Mouse (Mus musculus): ENCODE results near the gene Fyb2.
A peak's percentile ranks its signal among the peaks of the same experiment; 100 is the strongest.
"Not testable (repeated sequence)": the region's sequence is repeated elsewhere in the genome, so short reads cannot be mapped to it uniquely, and the experiment has no call there.

Fyb2 gene

GRCm38 (mm10) chr4:104939535-104939934 is 26.3 kb downstream of the Fyb2 start:
- DNase-seq (ENCODE audit: low spot score in 2 of 2) = no peak

GRCm38 (mm10) chr4:104941895-104942294 is 28.6 kb downstream of the Fyb2 start:
- no peak for DNase-seq (ENCODE audit: low spot score in 2 of 2)

DNA sequence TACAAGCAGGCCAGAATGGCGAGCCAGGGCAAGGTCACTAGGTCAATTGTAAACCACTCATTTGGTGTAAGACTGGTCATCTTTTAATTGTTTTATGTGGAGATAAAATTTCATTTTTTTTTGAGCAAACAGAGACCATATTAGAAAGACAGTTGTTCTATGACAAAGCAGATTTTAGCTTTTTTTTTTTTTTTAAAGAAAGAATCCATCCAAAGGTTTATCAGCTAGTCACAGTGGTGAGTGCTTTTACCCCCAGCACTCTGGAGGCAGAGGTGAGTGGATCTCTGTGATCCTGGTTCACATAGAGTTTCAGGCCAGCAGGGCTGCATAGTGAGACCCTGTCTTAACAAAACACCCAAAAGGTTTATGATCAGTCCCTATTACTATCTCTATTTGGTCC is 31.2 kb downstream of the Fyb2 start:
- no peak for DNase-seq (ENCODE audit: low spot score in 2 of 2)

DNA sequence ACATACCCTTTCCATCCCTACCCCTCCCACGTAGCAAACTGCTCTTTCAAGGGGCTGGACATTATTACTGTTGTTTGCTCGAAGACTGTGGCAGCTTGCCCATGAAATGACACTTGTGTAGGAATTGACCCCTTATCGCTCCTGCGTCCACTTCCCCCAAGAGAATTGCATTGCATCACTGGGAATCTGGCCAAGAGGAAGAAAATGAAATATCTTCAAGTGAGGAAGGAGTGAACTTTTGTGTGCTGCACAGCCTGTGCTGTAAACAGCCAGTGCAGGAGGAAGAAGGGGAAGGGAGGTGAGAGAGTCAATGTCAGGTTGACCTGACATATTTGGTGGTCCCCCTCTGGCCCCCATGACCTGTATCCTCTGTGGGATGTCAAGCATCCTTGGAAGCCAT is 35.6 kb downstream of the Fyb2 start:
- peak; percentile 9 to 13 for DNase-seq (ENCODE audit: low spot score in 2 of 2)

DNA sequence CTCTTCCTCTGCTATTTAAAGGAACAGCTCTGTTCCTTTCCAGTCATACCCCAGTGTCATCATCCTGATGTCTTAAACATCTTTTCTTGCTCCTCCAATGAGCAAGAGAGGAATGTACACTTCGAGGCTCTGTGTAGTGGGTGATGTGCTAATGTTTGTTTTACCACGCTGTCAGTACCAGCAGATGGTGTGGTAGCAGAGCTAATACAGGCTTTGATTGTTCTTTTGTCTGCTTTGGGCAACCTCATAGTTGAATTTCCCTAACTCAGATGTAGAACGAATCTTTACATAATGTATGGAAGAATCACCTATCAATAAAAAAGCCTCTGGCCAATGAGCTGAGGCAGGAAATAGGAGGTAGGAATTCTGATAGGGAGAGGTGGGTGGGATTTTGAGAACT is 36.0 kb downstream of the Fyb2 start:
- no peak for DNase-seq (ENCODE audit: low spot score in 2 of 2)

- DNase-seq (ENCODE audit: low spot score in 2 of 2) = peak; percentile 7 to 10
Observed at GRCm38 (mm10) chr4:104951280-104951878, 38.1 kb downstream of the Fyb2 start.

DNA sequence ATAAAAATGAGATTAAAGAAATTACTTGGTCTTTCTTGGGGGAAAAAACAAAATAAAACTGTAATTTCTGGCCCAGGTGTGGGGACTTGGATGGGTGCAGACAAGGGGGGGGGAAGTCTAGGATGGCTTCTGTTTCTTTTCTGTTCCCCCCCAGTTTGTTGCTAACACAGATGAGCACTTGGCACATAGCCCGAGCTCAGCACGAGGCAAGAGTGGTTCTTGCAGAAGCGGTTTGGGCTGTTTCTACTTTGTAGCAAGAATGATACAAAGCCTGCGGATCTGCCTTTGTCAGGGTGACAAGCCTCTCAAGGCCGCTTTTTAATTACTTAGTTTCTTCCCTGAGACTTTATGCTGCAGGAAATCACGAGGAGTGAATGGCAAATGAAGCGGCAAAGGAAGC is 43.4 kb downstream of the Fyb2 start:
- DNase-seq (ENCODE audit: low spot score in 2 of 2) = no peak

DNA sequence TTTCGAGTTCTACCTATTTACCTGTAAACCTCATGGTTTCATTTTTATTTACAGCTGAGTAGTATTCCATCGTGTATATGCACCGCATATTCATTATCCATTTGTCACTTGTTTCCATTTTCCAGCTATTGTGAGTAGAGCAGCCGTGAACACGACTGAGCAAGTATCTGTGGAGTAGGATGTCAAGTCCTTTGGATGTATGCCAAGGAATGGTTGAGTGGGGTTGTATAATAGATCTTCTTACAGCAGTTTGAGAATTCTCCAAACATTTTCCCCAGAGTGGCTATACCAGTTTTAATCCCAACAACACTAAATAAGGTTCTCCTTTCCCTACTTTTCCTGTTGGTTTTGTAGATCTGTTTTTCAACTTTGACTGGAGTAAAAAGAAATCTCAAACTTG is 48.2 kb downstream of the Fyb2 start:
- DNase-seq (ENCODE audit: low spot score in 2 of 2) = no peak

DNA sequence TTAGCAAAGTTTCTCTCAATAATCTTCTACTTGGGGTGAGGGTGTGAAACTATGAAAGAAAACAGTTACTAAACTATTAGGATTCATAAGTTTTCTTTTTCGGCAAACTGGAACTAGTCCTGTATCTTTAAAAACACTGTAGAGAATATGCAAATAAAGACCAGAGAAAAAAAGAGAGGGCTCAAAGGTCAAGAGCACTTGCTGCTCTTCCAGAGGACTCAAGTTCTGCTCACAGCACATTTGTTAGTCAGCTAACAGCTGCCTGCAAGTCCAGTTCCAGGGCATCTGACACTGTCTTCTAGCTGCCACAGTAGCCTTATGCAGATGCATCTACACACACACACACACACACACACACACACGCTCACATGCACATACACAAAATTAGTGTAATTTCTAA is 59.4 kb downstream of the Fyb2 start:
- no peak for DNase-seq (ENCODE audit: low spot score in 2 of 2)

GRCm38 (mm10) chr4:104975162-104975830 is 62.0 kb downstream of the Fyb2 start:
- no peak for DNase-seq (ENCODE audit: low spot score in 2 of 2)

GRCm38 (mm10) chr4:104985960-104986632 is 72.8 kb downstream of the Fyb2 start:
- no peak for DNase-seq (ENCODE audit: low spot score in 2 of 2)

GRCm38 (mm10) chr4:104987631-104988030 is 74.4 kb downstream of the Fyb2 start:
- DNase-seq (ENCODE audit: low spot score in 2 of 2) = no peak

DNA sequence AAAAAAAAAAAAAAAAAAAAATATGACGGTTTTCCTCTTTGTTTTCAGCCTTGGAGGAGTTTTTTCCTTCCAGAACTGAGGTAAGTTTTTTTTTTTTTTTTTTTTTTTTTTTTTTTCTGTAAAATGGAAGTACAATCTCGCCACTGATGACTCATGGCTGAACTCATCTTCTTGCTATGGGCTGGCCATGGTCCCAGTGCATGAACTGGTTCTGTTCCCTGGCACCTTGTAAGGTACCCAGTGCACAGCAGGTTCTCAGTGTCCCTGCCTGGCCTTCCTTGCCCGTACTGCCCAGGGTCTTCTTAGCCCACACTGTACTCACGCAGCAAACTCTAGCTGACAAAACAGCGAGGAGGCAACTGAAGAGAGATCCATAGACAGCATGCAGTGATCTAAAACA is 74.8 kb downstream of the Fyb2 start:
- DNase-seq (ENCODE audit: low spot score in 2 of 2) = no peak

- DNase-seq (ENCODE audit: low spot score in 2 of 2) = no peak
Observed at GRCm38 (mm10) chr4:104988709-104989108, 75.5 kb downstream of the Fyb2 start.

GRCm38 (mm10) chr4:104990016-104990415 is 76.8 kb downstream of the Fyb2 start:
- peak; percentile 6 to 9 for DNase-seq (ENCODE audit: low spot score in 2 of 2)

DNA sequence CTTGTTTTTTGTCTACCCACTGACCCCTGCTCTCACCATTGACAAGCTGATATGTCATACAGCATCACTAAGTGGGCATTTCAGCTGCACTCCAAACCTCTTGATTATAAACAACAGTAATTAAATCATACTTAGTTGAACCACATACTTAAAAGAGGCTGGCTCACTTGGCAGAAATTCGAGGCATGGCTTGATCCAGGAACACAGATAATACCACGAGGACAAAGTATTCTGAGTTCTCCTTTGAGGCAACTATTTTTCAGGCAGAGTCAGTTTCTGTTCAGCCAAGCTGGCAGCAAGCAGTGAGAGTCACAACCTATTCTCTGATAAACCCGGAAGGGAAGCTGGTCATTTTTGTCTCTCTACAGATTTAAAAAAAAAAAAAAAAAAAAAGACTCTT is 77.4 kb downstream of the Fyb2 start:
- no peak for DNase-seq (ENCODE audit: low spot score in 2 of 2)

DNA sequence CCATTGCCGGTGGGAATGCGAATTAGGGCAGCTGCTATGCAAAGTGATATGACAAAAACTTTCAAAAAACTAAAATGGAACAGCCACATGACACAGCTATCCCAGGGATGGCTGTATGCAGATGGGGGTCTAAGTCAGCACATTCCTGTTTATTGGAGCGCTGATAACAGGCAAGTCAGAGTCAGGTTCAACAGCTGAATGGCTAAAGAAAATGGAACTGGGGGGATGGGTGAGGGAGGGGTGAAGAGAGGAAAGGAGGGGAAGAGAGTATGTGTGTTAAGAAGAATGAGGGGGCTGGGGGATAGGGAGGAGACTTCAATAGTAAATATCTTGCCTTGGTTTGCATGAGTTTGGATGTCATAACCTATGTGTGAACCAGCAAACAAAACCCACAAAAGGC is 79.0 kb downstream of the Fyb2 start:
- DNase-seq (ENCODE audit: low spot score in 2 of 2) = no peak

- DNase-seq (ENCODE audit: low spot score in 2 of 2) = no peak
Observed at GRCm38 (mm10) chr4:104993140-104993874, 80.1 kb downstream of the Fyb2 start.

DNA sequence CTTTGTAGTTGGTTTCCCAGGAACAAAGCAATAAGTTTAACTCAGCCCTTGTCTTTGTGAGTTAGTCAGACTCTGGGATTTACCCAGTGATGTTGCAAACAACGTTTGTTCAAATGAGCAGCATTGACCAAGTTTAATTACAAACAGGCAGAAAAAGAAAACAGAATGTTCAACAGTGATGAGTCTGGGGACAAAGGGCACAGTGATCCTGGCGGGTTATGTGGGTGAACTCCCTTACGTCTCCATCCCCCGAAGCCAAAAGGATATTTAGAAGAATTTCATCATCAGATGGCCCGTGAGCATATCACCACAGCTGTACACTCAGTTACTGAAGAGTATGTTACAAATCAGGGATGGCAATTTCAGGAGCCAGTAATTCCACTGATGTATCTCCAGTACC is 86.4 kb downstream of the Fyb2 start:
- no peak for DNase-seq (ENCODE audit: low spot score in 2 of 2)

DNA sequence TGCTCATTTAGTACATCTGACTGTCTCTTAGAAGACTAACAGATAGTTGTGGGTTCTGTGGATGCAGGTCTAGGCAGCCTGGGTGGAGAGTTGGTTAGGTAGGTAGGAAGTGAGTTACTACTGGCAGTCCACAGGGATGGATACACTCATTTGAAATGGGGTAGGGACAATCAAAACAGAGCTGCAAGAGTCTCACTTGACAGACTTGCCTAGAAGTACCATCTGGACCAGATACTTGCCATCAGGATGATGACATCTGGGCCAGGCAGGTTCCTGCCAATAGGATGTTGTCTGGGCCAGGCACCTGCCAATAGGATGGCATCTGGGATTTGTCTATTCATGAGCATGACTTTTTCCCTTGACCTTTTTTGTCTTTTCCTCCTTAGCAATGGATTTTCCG is 88.5 kb downstream of the Fyb2 start:
- no peak for DNase-seq (ENCODE audit: low spot score in 2 of 2)

- no peak for DNase-seq (ENCODE audit: low spot score in 2 of 2)
Observed at GRCm38 (mm10) chr4:105004135-105004534, 90.9 kb downstream of the Fyb2 start.

DNA sequence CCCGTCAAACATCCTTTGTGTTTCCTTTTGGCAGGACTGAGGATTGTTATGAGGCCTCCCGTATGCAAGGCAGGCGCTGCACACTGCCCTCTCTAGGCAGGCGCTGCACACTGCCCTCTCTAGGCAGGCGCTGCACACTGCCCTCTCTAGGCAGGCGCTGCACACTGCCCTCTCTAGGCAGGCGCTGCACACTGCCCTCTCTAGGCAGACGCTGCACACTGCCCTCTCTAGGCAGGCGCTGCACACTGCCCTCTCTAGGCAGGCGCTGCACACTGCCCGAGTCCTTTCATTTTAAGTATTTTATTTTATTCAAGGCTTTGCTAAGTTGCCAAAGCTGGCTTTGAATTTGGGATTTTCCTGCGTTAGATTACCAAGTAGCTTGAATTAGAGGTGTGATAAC is 91.4 kb downstream of the Fyb2 start:
- DNase-seq (ENCODE audit: low spot score in 2 of 2) = not testable (repeated sequence)

All from heart, adult 9 months (tissue).